Mouse (Mus musculus) layer of hippocampus, adult 2 months (tissue): Measurements from ENCODE around the gene Ryk. TPM values are rescaled to one million over a fixed set of nuclear protein-coding genes. Genes with fewer than 3 reads are reported as not detected.

ENCODE experiments used
- DNase-seq, 2 experiments: peaks; one replicate each; pipeline ENCODE4 v3.0.0; 2022; ENCODE audit warnings: low spot score in 2 of 2
- H3K27ac ChIP-seq: fragments of 200-600 bp; 2 replicates; pipeline ENCODE4 v1.8.1; 2022
- H3K4me3 ChIP-seq: fragments of 200-600 bp; 2 replicates; pipeline ENCODE4 v1.8.1; 2022; ENCODE audit warnings: mild to moderate bottlenecking
- CTCF ChIP-seq: fragments of 200-600 bp; conservative IDR thresholded peaks from 2 replicates; pipeline ENCODE4 v1.8.1; 2022; ENCODE audit warnings: antibody characterized with exemption, mild to moderate bottlenecking, moderate library complexity
- total RNA-seq, 2 experiments: library from RNA; stranded (reverse); gene quantifications; 2 replicates each; pipeline ENCODE4 v1.2.3; 2021

Gene Ryk
- total RNA-seq, 2 experiments from 2014 or later: 44.5 to 46.3 TPM

DNA sequence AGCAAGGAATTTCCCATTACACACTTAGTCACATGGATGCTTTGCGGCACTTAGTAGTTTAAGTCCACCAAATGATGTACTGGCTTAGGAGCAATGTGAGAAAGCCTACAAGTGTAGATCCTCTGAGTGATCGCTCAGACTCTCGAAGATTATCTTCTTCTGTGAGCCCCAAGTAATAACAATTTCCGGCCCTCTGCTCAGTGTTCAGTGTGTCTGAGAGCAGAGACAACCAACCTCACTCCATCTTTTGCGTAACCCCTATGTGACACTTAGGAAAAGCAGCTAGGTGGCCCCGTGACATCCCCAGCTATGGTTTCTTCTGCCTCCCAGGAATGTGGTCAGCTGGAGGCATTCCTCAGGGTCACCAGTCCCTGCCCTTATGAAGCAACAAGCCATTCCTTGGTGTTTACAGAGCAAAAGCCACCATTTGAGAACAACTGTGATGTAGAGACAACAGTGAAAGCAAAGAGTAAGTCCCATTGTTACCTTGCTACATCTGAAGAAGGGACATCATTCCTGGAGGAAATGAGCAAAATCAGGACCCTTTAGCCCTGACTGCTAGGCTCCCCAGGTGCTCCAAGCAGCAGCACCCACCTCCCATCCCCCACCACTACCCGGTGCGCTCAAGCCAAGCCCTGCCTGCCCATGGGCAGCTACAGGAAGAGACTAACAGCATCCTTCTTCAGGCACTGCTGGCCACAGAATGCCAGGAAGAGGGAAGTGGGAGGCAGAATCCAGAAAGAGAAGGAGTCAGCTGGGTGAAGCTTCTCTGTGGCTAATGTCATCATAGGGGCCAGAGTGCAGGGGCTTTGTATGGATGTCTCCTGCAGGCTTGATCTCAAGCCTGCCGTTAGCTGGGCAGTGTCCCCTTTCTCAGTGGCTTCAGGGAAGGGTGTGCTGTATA is 116.6 kb downstream of the Ryk start:
- Histone ChIP-seq H3K27ac (no peak overlapping the region), H3K4me3 (no peak overlapping the region)
- DNase-seq: no peak
- TF ChIP-seq CTCF: no peak

GRCm38 (mm10) chr9:102955866-102956265 is 121.1 kb downstream of the Ryk start:
- TF ChIP-seq CTCF: no peak
- H3K27ac ChIP-seq: no peak overlapping the region
- no peak overlapping the region for H3K4me3 ChIP-seq
- DNase-seq: no peak

Other genes starting within 250 kb of the Ryk start
- 100 to 1,000 TPM in 1 of 2 experiments, 10 to 100 TPM in 1; 99.5 to 106 TPM for gene Anapc13, start 208.6 kb upstream of the Ryk start, total RNA-seq
- 10 to 100 TPM; 30.9 to 32.4 TPM for gene Cep63, start 208.4 kb upstream of the Ryk start, total RNA-seq
- 10 to 100 TPM; 16.0 to 18.1 TPM for gene Amotl2, start 118.2 kb upstream of the Ryk start, total RNA-seq
- gene Slco2a1, start 153.8 kb downstream of the Ryk start, total RNA-seq: 1 to 10 TPM; 2.0 to 3.2 TPM